Mouse (Mus musculus) heart, embryonic 11.5 days (tissue): ENCODE data around the gene Gm3336. TPM values are rescaled to one million over a fixed set of nuclear protein-coding genes. Genes with fewer than 3 reads are reported as not detected.

ENCODE experiments used
- ATAC-seq: fragments of 200-750 bp; cut with Nextera tagmentation; replicated peaks from 2 replicates; pipeline ENCODE4 v1.8.0; 2017; ENCODE audit warnings: moderate library complexity; ENCODE audit not compliant: insufficient number of reproducible peaks, low FRiP score, low TSS enrichment
- H3K27ac ChIP-seq: fragments of 300-500 bp; sonication (generic); 2 replicates; pipeline ENCODE4 v1.5.1; 2014; ENCODE audit warnings: mild to moderate bottlenecking, low read depth, low read length
- H3K27me3 ChIP-seq: fragments of 300-500 bp; sonication (generic); 2 replicates; pipeline ENCODE4 v1.6.1; 2014; ENCODE audit warnings: mild to moderate bottlenecking, low read length, mixed read lengths; ENCODE audit not compliant: control insufficient read depth, insufficient read depth
- H3K36me3 ChIP-seq: fragments of 300-500 bp; sonication (generic); 2 replicates; pipeline ENCODE4 v1.6.1; 2014; ENCODE audit warnings: mild to moderate bottlenecking, low read length, moderate library complexity, mixed read lengths; ENCODE audit not compliant: control insufficient read depth, insufficient read depth
- H3K4me1 ChIP-seq: fragments of 300-500 bp; sonication (generic); 2 replicates; pipeline ENCODE4 v1.6.1; 2014; ENCODE audit warnings: low read length; ENCODE audit not compliant: control insufficient read depth, insufficient read depth
- H3K4me2 ChIP-seq: fragments of 300-500 bp; sonication (generic); 2 replicates; pipeline ENCODE4 v1.6.1; 2014; ENCODE audit warnings: mild to moderate bottlenecking, moderate library complexity
- H3K4me3 ChIP-seq: fragments of 300-500 bp; sonication (generic); 2 replicates; pipeline ENCODE4 v1.5.1; 2014; ENCODE audit warnings: low read depth, low read length
- H3K9ac ChIP-seq: fragments of 300-500 bp; sonication (generic); 2 replicates; pipeline ENCODE4 v1.6.1; 2014; ENCODE audit warnings: mild to moderate bottlenecking, low read depth, low read length, moderate library complexity
- H3K9me3 ChIP-seq: fragments of 300-500 bp; sonication (generic); replicated peaks from 2 replicates; pipeline ENCODE4 v1.6.1; 2016; ENCODE audit warnings: low read length; ENCODE audit not compliant: control insufficient read depth
- WGBS: fragments of 180-500 bp; shearing (Covaris S2); extraction: QIAGEN DNeasy Blood & Tissue Kit; methylation state at CpG from one replicate; pipeline ENCODE4 v1.1.7; 2014; ENCODE audit not compliant: insufficient replicate concordance; 5-methylcytosine and 5-hydroxymethylcytosine counted together
- polyA plus RNA-seq: library from polyadenylated mRNA; unstranded; fragments of >200 nt; fragmentation: Nextera tagmentation; extraction: Ambion mirVana; gene quantifications from 2 replicates; pipeline ENCODE4 v1.2.1, GENCODE M21; 2014

Gm3336 gene
- polyA plus RNA-seq, 1 experiment from 2014 or later = not detected

DNA sequence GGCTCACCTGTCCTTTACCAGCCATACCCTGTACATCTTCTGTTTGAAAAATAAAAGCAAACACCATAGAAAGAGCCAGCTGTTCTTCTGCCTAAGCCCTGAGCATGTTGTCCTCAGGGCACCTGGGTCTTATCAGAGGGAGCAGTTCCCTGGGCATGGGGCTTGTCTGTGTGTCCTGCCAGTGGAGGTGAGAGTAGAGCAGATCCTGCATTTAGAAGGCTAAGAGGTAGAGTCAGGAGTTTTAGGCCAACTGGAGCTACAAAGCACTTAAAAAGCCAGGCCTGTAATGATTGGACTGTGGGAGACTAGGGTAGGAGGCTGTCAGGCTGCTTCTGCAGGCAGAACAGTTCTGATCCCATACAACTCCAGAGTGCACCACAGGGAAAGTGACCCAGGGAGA is 39.7 kb upstream of the Gm3336 start:
- Histone ChIP-seq H3K36me3 (peaks cover 12% of the 10 kb centered on the region), H3K9me3 (no peaks in the 10 kb centered on the region), H3K9ac (no peak overlapping the region), H3K4me2 (no peak overlapping the region), H3K4me3 (no peak overlapping the region), H3K27me3 (no peaks in the 10 kb centered on the region), H3K27ac (no peak overlapping the region), H3K4me1 (peaks cover 29% of the 10 kb centered on the region)
- ATAC-seq = no peak

DNA sequence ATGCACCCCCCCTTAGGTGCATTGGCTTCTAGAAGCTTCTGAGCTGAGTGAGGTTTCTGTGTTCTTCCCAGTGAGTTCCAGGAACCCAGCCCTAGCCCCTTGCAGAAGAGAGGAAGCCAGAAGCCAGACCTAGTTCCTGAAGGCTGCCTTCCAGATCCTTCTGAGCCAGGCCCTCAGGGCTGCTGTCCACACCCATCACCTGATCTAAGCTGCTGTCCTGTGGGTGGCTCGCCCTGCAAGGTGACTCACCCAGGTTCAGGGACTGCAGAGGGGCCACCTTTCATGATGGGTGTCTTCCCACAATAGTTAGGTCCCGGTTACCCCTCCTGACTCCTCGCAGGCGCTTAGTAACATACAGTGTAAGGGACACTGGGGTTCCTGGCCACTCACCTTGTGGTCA is 38.9 kb upstream of the Gm3336 start:
- ATAC-seq = no peak
- 92% methylated on average over 4 of the region's 4 CpGs for WGBS
- H3K4me3 ChIP-seq = no peak overlapping the region

DNA sequence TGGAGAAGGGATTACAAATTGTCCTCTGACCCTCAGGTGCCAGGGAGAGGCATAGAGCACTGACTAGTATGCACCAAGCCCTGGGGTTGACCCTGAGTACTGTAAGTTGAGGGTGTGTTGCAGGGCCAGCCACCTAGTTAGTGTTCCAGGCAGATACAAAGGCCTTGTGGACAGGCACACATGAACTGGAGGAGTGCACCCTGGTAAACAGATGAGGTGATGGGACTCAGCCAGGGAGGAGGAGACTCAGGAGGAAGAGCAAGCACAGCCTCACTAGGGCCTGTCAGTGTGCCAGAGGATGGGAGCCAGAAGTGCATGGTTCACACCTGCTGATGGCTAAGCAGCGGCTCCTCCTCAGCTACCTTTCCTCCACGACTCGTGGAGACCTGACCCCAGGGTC is 38.3 kb upstream of the Gm3336 start:
- no peak overlapping the region for H3K4me3 ChIP-seq
- ATAC-seq = no peak
- no peaks in the 10 kb centered on the region for H3K9me3 ChIP-seq
- H3K27me3 ChIP-seq = no peaks in the 10 kb centered on the region
- peaks cover 17% of the 10 kb centered on the region for H3K4me1 ChIP-seq
- no peak overlapping the region for H3K4me2 ChIP-seq
- 85% methylated on average over 3 of the region's 3 CpGs for WGBS
- no peak overlapping the region for H3K9ac ChIP-seq
- H3K36me3 ChIP-seq = peaks cover 12% of the 10 kb centered on the region
- H3K27ac ChIP-seq = no peak overlapping the region

More for the DNA sequence above, 38.9 kb upstream of the Gm3336 start:
- H3K9ac ChIP-seq = peak overlapping the region; percentile 22; the same call in 1 of the 2 replicates
- no peaks in the 10 kb centered on the region for H3K27me3 ChIP-seq
- no peak overlapping the region for H3K27ac ChIP-seq
- peaks cover 23% of the 10 kb centered on the region for H3K4me1 ChIP-seq
- H3K36me3 ChIP-seq = peaks cover 12% of the 10 kb centered on the region
- no peak overlapping the region for H3K4me2 ChIP-seq
- no peaks in the 10 kb centered on the region for H3K9me3 ChIP-seq

DNA sequence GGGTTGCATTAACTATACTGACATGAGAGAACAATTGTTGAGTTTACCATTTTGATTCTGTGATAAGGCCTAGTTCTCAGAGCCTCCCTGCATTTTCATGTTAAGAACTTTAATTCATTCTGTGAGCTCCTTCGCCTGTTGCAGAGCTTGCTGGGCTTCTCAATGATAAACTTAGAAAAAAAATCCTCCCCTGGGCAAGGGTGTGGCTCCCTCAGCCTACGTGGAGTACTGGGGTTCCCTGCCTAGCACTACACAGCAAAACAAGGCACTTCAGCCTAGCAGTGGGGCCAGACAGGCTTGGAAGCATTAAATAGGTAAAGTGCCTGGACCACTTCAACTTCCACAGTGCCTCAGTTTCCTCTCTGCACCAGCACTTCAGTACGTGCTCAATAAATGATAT is 36.9 kb upstream of the Gm3336 start:
- H3K4me3 ChIP-seq = no peak overlapping the region
- peaks cover 12% of the 10 kb centered on the region for H3K36me3 ChIP-seq
- no peaks in the 10 kb centered on the region for H3K27me3 ChIP-seq
- no peak overlapping the region for H3K4me2 ChIP-seq
- H3K9me3 ChIP-seq = no peaks in the 10 kb centered on the region
- H3K9ac ChIP-seq = no peak overlapping the region
- no peak for ATAC-seq
- WGBS = 67% methylated on average over 3 of the region's 3 CpGs
- peaks cover 14% of the 10 kb centered on the region for H3K4me1 ChIP-seq
- no peak overlapping the region; the same call in 1 of the 2 replicates for H3K27ac ChIP-seq

DNA sequence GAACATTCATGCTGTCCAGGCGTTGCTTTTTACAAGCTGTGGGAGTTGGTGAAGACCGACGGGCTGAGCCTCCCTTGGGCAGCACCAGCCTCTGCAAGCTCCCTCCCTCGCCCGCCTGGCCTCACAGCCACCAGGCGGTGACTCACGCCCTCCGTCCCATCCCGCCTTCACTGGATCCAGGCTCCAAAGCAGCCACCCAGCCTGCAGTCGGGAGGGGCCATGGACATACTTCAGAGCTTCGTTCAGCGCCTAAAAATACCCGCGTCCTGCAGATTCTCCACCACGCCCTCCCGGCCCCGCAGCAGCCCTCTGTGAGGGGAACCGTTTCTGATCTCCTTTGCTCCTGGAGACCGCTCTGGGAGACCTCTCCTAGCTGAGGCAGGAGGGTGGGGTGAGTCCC is 36.1 kb upstream of the Gm3336 start:
- H3K4me3 ChIP-seq = 0 out of 2 replicates have a peak overlapping the region, but pooled peaks have one; percentile 1
- no peaks in the 10 kb centered on the region for H3K27me3 ChIP-seq
- H3K4me1 ChIP-seq = peaks cover 14% of the 10 kb centered on the region
- WGBS = 2% methylated on average over 19 of the region's 19 CpGs
- H3K9me3 ChIP-seq = no peaks in the 10 kb centered on the region
- H3K4me2 ChIP-seq = peak overlapping the region; percentile 47
- peak; percentile 58 for ATAC-seq
- H3K27ac ChIP-seq = peak overlapping the region; percentile 90
- H3K36me3 ChIP-seq = peaks cover 12% of the 10 kb centered on the region
- peak overlapping the region; percentile 70 for H3K9ac ChIP-seq

DNA sequence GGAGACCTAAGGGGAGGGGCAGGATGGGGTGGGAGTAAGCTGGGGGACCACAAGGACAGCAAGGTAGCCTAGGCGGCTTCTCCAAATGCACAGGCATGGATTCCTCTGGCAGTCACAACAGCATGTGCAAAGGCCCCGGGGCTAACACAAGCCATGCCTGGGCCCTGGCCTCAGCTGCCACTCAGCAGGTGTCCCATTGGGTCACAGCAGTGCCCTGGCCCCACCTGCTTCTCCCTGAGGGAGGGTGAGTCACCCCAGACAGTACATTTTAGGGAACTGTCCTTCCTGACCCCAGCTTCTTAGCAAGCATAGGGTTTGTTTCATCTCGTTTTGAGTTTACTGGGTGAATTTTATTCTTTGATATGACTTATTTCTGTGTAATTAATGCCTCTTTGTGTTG is 35.7 kb upstream of the Gm3336 start:
- H3K27me3 ChIP-seq = no peaks in the 10 kb centered on the region
- peaks cover 14% of the 10 kb centered on the region for H3K4me1 ChIP-seq
- H3K27ac ChIP-seq = peak overlapping the region; percentile 90
- H3K36me3 ChIP-seq = peaks cover 12% of the 10 kb centered on the region
- H3K9me3 ChIP-seq = no peaks in the 10 kb centered on the region
- H3K9ac ChIP-seq = peak overlapping the region; percentile 70
- ATAC-seq = no peak
- peak overlapping the region; percentile 47 for H3K4me2 ChIP-seq
- 0 out of 2 replicates have a peak overlapping the region, but pooled peaks have one; percentile 1 for H3K4me3 ChIP-seq
- 73% methylated on average over 3 of the region's 3 CpGs for WGBS

DNA sequence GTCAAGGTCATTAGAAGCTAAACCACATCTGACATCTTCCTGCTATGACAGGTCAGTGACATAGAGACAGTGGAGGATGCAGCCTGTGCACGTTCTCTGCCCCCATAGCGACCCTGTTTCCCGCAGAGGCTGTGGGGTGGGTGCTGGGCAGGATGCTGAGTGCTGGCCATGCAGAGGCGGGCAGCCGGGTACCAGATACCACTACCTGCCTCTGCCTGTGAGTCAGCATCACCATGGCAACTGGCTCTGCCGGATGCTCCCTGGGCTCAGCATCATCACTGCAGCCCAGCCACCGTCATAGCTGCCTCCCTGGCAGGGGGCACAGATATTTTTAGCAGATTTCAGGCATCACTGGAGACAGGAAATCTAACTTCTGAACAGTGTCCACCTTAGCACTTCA is 34.1 kb upstream of the Gm3336 start:
- no peak overlapping the region for H3K9ac ChIP-seq
- H3K4me3 ChIP-seq = no peak overlapping the region
- no peak overlapping the region for H3K4me2 ChIP-seq
- H3K27ac ChIP-seq = no peak overlapping the region
- no peaks in the 10 kb centered on the region for H3K27me3 ChIP-seq
- peaks cover 4% of the 10 kb centered on the region; the same call in 1 of the 2 replicates for H3K36me3 ChIP-seq
- no peak for ATAC-seq
- WGBS = 52% methylated on average over 7 of the region's 7 CpGs
- no peaks in the 10 kb centered on the region for H3K9me3 ChIP-seq
- H3K4me1 ChIP-seq = peaks cover 14% of the 10 kb centered on the region

DNA sequence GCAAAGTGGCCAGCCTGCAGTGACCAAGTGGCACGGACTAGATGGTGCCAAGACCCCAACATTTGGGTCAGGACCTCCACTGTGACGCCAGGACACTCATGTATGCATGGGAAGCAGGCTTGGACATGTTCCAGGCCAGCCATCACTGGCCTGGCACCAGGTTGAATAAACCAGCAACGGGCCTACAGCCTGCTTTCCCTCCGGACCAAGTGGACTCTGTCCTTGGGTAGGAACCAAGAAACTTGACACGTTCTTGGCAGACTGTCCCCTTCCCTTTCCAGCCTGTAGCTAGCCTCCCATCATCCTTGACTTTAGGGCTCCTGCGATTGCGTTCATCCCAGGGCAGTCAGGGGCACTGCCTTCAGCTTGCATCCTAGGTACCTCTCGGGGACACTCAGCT is 30.8 kb upstream of the Gm3336 start:
- H3K27ac ChIP-seq = no peak overlapping the region
- no peaks in the 10 kb centered on the region for H3K9me3 ChIP-seq
- no peak overlapping the region for H3K4me2 ChIP-seq
- no peaks in the 10 kb centered on the region for H3K36me3 ChIP-seq
- peaks cover 13% of the 10 kb centered on the region for H3K4me1 ChIP-seq
- no peak for ATAC-seq
- 78% methylated on average over 8 of the region's 8 CpGs for WGBS
- no peak overlapping the region for H3K9ac ChIP-seq
- no peak overlapping the region for H3K4me3 ChIP-seq
- H3K27me3 ChIP-seq = no peaks in the 10 kb centered on the region

DNA sequence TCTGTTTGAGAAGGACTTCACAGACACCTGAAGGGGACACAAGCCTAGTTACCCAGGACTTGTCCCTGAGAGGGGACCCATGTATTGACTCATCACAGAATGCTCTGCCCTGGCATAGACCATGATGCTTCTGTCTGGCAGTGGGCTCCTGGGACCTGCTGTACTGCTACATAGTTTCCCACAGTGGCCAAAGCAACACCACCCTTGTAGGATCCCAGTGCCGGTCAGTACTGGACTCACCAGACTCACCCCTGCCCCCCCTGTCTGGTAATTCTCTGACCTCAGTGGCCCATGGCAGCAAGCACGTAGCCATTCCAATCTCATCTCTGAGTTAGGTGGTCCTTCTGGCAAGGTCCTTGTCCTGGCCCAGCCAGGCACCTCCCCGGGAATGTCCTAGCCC is 30.2 kb upstream of the Gm3336 start:
- no peak for ATAC-seq
- H3K27ac ChIP-seq = no peak overlapping the region

More for the DNA sequence above, 30.2 kb upstream of the Gm3336 start:
- Histone ChIP-seq H3K4me1 (peaks cover 9% of the 10 kb centered on the region), H3K9ac (no peak overlapping the region), H3K9me3 (no peaks in the 10 kb centered on the region), H3K4me2 (no peak overlapping the region), H3K36me3 (no peaks in the 10 kb centered on the region), H3K4me3 (no peak overlapping the region), H3K27me3 (no peaks in the 10 kb centered on the region)
- 78% methylated on average over 3 of the region's 3 CpGs for WGBS
